Mouse (Mus musculus) embryonic stem cell, embryonic (primary cell): Measurements from ENCODE around the gene Rassf5.

Source experiments
- CTCF ChIA-PET, 4 experiments: fragments of 300-600 bp in 2 of 4; fragments of 350-600 bp in 2 of 4; sonication (Branson Sonifier 250); formaldehyde crosslinking; loops; one replicate each; lab custom pipeline; 2022; ENCODE audit warnings: inconsistent platforms in 2 of 4; lab: Charles Lee
- POLR2A ChIA-PET, 4 experiments: fragments of 300-600 bp in 2 of 4; fragments of 350-600 bp in 2 of 4; sonication (Branson Sonifier 250); formaldehyde crosslinking; loops; one replicate each; lab custom pipeline; 2022; ENCODE audit warnings: antibody characterized with exemption in 4 of 4, inconsistent platforms in 1 of 4; lab: Charles Lee

Rassf5 gene

DNA sequence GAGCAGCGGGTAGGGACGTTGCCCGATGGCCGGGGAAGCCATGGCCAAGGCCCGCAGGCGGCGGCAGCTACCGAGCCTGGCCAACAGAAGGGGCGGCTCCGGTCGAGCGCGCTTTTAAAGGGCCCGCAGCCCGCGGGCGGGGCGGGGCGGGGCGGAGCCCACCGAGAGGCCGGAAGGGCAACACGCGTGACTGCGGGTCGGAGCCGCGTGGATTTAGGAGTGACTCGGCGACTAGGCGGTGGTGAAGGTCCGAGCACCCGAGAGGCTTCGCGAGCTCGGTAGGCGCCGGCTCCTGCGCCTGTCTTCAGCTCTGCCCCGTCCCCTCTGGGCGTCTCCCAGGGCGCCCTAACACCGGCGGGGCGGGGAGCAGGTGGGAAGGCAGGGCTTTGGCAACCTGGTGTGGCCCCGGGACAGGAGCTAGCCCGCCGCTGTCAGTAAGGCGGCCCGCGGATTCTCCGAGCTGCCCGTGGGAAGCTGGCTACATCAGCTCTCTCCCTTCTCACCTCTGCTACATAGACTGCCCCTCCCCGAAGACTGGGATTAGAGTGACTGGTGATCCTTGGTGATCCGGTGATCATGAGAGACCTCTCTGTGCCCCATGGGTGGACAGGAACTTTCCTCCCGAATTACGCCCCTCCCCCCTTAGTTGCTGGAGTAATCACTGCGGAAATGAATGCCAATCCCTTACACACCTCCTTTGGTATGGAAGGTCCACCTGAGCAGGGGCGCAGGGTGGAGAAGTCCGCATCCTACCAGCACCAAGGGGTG is at the start of gene Rassf5:
TSS of gene Rassf5 (minus strand) at position 170 of the 768 bp plus-strand sequence.
- POLR2A ChIA-PET, result interaction anchor here in 3 of 4 experiments (0.6 to 4.0 kb wide), 34 partner anchors 9 to 526 kb away, joined by 3 to 22 read pairs (median 4); partner anchors contain the start of genes Srgap2 (in 3 of the 3), Fam72a (in 2 of the 3), Il10 (in 1 of the 3) and Mapkapk2 (in 1 of the 3)
- CTCF ChIA-PET, result interaction anchor here (0.5 to 4.7 kb wide), 65 partner anchors 9 to 697 kb away, joined by 3 to 32 read pairs (median 4); partner anchors contain the start of genes Fam72a (in 1 of the 4), Gm29427 (in 1 of the 4) and Mapkapk2 (in 1 of the 4)

- ChIA-PET CTCF (no interaction called here), POLR2A (interaction anchor here in 1 of 4 experiments (0.6 kb wide), 1 partner anchor 108 kb away, joined by 4 read pairs; no protein-coding TSS in a partner anchor)
These were observed 48.8 kb upstream of the Rassf5 start for GRCm38 (mm10) chr1:131293922-131294250.

GRCm38 (mm10) chr1:131293221-131293921 is 48.3 kb upstream of the Rassf5 start:
- ChIA-PET CTCF (interaction anchor here in 1 of 4 experiments (0.5 kb wide), 1 partner anchor 271 kb away, joined by 3 read pairs; no protein-coding TSS in a partner anchor), POLR2A (interaction anchor here in 1 of 4 experiments (0.6 to 1.3 kb wide), 2 partner anchors 20 to 109 kb away, joined by 4 read pairs; no protein-coding TSS in a partner anchor)

DNA sequence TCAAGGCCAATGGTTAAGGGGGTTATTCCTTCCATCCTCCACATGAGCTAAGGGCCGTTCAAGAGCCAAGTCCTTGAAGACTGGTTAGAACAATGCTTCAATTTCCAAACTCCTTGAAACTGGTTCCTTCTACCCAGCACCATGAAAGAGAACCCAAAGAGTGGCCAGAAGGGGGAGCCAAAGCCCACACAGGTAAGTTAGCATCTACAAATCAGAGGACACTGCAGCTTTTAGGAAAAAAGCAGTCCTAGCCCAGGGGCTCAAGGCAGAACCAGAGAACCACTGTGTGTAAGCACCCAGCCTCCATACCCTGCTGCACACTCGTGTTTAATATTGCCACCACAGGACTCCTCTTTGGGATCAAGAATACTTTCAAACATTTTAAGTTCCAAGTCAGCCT is 45.6 kb upstream of the Rassf5 start:
- CTCF ChIA-PET, result interaction anchor here (0.6 to 2.8 kb wide), 20 partner anchors 9 to 332 kb away, joined by 3 to 20 read pairs (median 4); partner anchors contain the start of gene Fam72a (in 1 of the 4)
- POLR2A ChIA-PET, result interaction anchor here in 3 of 4 experiments (1.0 to 2.5 kb wide), 7 partner anchors 11 to 264 kb away, joined by 3 to 12 read pairs (median 5); partner anchors contain the start of genes Fam72a (in 3 of the 3), Srgap2 (in 2 of the 3) and Ikbke (in 1 of the 3)

DNA sequence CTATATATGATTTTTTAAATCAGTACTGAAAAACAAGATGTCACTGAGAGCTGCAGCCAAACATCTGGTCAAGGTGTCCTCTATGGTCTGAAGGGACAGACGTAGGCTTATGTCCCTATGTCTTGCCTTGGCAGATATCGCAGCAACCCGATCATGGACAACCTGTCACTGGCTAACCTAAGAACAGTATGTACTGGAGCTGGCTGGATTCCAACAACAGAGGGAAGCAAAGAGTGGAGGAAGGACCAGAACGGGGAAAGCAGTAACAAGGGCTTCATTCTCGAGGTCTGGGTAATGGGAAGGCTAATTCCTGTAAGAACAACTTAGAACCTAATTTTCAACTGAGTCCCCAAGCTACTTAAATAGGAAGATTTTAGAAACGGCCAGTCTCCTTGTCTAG is 43.9 kb upstream of the Rassf5 start:
- ChIA-PET CTCF (interaction anchor here in 2 of 4 experiments (1.4 to 1.8 kb wide), 2 partner anchors 11 to 28 kb away, joined by 3 to 4 read pairs; no protein-coding TSS in a partner anchor), POLR2A (interaction anchor here in 1 of 4 experiments (0.5 kb wide), 1 partner anchor 26 kb away, joined by 3 read pairs; no protein-coding TSS in a partner anchor)

GRCm38 (mm10) chr1:131287267-131287666 is 42.2 kb upstream of the Rassf5 start:
- CTCF ChIA-PET, result interaction anchor here in 1 of 4 experiments (0.5 to 1.7 kb wide), 3 partner anchors 13 to 239 kb away, joined by 3 to 5 read pairs (median 3); no protein-coding TSS in a partner anchor
- POLR2A ChIA-PET, result interaction anchor here in 2 of 4 experiments (1.0 to 1.6 kb wide), 3 partner anchors 8 to 241 kb away, joined by 3 to 5 read pairs (median 5); partner anchors contain the start of genes Ikbke (in 2 of the 2) and Fam72a (in 1 of the 2)

- CTCF ChIA-PET, result interaction anchor here in 1 of 4 experiments (0.6 to 1.7 kb wide), 3 partner anchors 12 to 429 kb away, joined by 3 to 5 read pairs (median 3); no protein-coding TSS in a partner anchor
- POLR2A ChIA-PET, result interaction anchor here in 1 of 4 experiments (1.6 kb wide), 1 partner anchor 8 kb away, joined by 5 read pairs; the partner anchor contains the start of gene Ikbke
These were observed 41.7 kb upstream of the Rassf5 start for GRCm38 (mm10) chr1:131286803-131287202.

DNA sequence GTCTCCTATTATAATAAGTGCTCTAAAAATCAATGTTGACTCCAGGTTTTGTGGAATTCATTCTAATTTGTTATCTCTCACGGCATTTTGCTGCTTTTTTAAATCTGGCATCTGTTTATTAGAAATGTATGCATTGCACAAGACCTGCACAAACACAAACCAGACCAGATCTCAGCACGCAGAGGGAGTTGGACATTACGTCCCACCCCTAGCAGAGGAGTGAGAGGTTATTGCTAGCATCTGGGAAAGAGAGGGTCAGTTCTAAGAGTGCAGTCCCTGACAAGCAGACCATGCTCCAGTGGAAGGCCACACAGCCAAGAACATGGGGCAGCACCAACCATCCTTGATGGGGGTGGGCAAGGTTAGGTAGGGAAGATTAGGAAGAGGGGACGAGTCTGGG is 39.6 kb upstream of the Rassf5 start:
- CTCF ChIA-PET, result interaction anchor here in 1 of 4 experiments (0.7 kb wide), 1 partner anchor 39 kb away, joined by 3 read pairs; no protein-coding TSS in a partner anchor
- POLR2A ChIA-PET, result interaction anchor here in 1 of 4 experiments (1.2 kb wide), 1 partner anchor 243 kb away, joined by 4 read pairs; the partner anchor contains the start of gene Fam72a

GRCm38 (mm10) chr1:131284167-131284566 is 39.1 kb upstream of the Rassf5 start:
- ChIA-PET POLR2A (interaction anchor here in 2 of 4 experiments (0.6 to 1.2 kb wide), 2 partner anchors 221 to 243 kb away, joined by 4 read pairs; partner anchors contain the start of gene Fam72a (in 1 of the 2)), CTCF (interaction anchor here in 2 of 4 experiments (0.7 kb wide), 2 partner anchors 24 to 38 kb away, joined by 3 read pairs; no protein-coding TSS in a partner anchor)

DNA sequence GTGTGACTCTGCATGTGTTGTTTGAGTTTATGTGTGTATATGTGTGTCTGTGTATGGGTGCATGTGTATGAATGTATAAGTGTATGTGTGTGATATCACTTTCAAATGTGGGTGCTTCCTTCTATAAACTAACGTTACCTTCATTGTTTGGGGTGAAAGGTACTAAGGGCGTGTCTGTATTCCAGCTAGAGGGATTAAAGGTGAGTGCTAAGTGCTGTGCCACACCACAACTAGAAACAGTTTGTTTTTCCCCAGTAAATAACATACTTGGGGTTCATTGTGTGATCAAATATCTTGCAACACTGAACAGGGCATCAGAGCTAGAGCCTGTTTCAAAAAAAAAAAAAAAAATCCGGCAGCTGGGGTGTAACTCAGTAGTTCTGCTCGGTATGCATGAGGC is 36.7 kb upstream of the Rassf5 start:
- POLR2A ChIA-PET, result interaction anchor here in 1 of 4 experiments (1.0 kb wide), 2 partner anchors 246 to 265 kb away, joined by 4 read pairs; partner anchors contain the start of genes Fam72a and Srgap2

GRCm38 (mm10) chr1:131280280-131280679 is 35.2 kb upstream of the Rassf5 start:
- CTCF ChIA-PET, result interaction anchor here in 2 of 4 experiments (0.7 to 2.2 kb wide), 5 partner anchors 10 to 220 kb away, joined by 3 to 11 read pairs (median 3); no protein-coding TSS in a partner anchor
- POLR2A ChIA-PET, result interaction anchor here in 2 of 4 experiments (1.0 to 3.1 kb wide), 3 partner anchors 10 to 247 kb away, joined by 4 to 12 read pairs (median 5); partner anchors contain the start of genes Fam72a (in 1 of the 2) and Srgap2 (in 1 of the 2)

More for the DNA sequence above, 36.7 kb upstream of the Rassf5 start:
- CTCF ChIA-PET, result interaction anchor here in 2 of 4 experiments (0.5 to 0.7 kb wide), 2 partner anchors 8 to 9 kb away, joined by 3 to 4 read pairs; no protein-coding TSS in a partner anchor

DNA sequence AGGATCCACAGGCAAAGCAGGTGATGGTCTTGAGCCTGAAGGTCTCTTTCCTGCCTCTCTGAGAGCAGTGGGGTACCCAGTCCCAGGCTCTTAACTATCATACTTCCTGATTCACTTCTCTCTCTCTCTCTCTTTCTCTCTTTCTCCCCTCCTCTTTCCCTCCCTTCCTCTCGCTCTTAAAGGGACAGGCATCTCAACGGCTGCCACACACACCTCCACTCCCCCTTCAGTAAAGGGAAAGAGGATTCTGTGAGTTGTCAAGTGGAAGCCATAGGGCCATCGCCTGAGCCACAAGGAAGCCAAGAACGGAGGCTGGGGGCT is 34.4 kb upstream of the Rassf5 start, which contains the start of gene Ikbke:
TSS of gene Ikbke (minus strand) at position 151 of the 321 bp plus-strand sequence.
- ChIA-PET CTCF (interaction anchor here (0.5 to 2.2 kb wide), 8 partner anchors 9 to 433 kb away, joined by 3 to 13 read pairs (median 4); no protein-coding TSS in a partner anchor), POLR2A (interaction anchor here in 2 of 4 experiments (0.7 to 3.1 kb wide), 6 partner anchors 8 to 309 kb away, joined by 3 to 12 read pairs (median 5); partner anchors contain the start of genes Fam72a (in 1 of the 2) and Srgap2 (in 1 of the 2))

GRCm38 (mm10) chr1:131278606-131279455 is 33.8 kb upstream of the Rassf5 start:
- ChIA-PET POLR2A (interaction anchor here in 3 of 4 experiments (0.6 to 3.1 kb wide), 9 partner anchors 9 to 576 kb away, joined by 3 to 12 read pairs (median 4); partner anchors contain the start of genes Fam72a (in 1 of the 3) and Srgap2 (in 1 of the 3)), CTCF (interaction anchor here (0.5 to 2.2 kb wide), 9 partner anchors 8 to 434 kb away, joined by 3 to 13 read pairs (median 4); no protein-coding TSS in a partner anchor)

DNA sequence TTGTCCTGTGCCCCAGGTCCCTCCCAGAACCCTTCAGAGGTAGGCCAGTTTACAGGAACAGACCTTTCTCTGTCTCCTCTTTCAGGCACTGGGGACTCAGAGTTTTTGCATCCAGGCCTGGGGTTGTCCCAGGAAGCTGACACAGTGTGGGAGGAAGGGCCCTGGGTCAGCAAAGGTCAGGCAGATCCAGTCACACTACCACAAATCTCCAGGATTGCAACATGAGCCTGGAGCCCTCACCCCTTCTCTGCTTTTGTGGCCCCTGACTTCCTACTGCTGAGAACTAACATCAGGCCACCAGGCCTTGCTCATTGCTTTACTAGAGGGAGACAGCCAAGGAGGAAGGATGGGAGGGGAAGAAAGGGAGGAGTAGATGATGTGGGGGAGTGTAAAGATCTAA is 31.8 kb upstream of the Rassf5 start:
- POLR2A ChIA-PET, result interaction anchor here in 1 of 4 experiments (1.4 kb wide), 1 partner anchor 251 kb away, joined by 5 read pairs; the partner anchor contains the start of gene Fam72a
- CTCF ChIA-PET, result interaction anchor here in 2 of 4 experiments (1.5 to 1.6 kb wide), 2 partner anchors 14 to 16 kb away, joined by 4 to 5 read pairs; no protein-coding TSS in a partner anchor

DNA sequence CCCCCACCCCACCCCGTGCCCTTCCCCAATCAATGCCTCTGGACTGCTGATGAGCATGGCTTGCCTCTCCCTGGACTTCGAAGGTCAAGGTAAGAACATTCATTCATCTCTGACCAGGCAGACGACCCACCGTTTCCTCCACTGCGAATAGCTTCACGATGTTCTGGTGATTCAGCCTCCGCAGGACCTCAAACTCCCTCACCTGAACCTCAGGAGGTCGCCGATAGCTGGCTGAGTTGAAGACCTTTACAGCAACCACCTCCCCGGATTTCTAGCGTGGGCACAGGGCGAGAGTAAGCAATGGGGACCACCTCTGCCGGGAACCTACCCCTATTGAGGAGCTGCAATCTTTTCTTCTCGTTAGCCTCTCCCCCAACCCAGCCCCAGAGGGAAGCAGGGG is 30.5 kb upstream of the Rassf5 start:
- ChIA-PET CTCF (interaction anchor here in 2 of 4 experiments (0.8 to 1.7 kb wide), 7 partner anchors 15 to 280 kb away, joined by 3 to 5 read pairs (median 3); partner anchors contain the start of gene Rassf5 (in 1 of the 2)), POLR2A (interaction anchor here (0.7 to 1.8 kb wide), 7 partner anchors 10 to 252 kb away, joined by 3 to 6 read pairs (median 3); partner anchors contain the start of genes Fam72a (in 2 of the 4) and Srgap2 (in 1 of the 4))
